ENCODE assay signal across 8 mouse cellular contexts in the genomic region with DNA sequence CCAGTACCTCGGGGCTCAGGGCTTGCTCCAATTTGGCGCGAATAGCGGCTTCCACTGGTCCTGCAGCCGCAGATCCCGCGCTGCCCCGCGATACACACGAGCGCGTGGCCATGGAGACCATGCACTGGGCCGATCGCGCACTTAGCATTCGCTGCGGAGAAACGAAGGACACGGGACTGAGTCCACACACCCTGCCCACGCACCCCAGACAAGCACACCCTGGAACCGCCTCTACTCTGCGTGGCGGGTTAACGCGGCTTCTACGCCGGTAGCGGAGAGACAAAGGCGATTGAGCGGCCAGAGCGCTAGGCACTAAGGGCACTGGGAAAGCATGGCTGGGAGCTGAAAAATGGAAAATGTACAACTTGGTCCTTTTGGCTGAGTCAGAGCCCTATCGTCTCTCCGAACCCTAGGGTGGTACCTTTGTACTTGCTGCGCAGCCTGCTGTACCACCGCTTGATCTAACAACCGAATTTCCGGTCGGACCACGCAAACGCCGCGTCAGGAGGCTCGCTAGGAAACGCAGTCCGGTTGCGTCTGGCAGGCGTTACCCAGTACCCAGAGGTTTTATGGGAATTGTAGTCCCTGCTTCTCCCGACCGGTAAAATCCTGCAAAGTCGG. TPM values are rescaled to one million over a fixed set of nuclear protein-coding genes. Genes with fewer than 3 reads are reported as not detected.
DNase-seq lines count a peak whose midpoint lies in the region; ATAC-seq and TF ChIP-seq lines count a peak whose summit lies in the region.

No protein-coding gene starts in this region.

- H3K79me2 ChIP-seq in heart, adult 2 months (replicated peaks; ENCODE audit: control insufficient read depth, insufficient read depth, low read length): no peaks in the 10 kb centered on the region

- peak; percentile 95 for DNase-seq in 3T3-L1 (ENCODE audit: low read depth, low spot score)
- DNase-seq in adrenal gland, postnatal 4 days (ENCODE audit: low spot score in 2 of 2): peak; percentile 38 to 64
- DNase-seq in heart, adult 2 months: peak; percentile 86 to 92
- peak; percentile 94 for DNase-seq in kidney, adult 2 months
- DNase-seq in limb, embryonic 11.5 days (ENCODE audit: low spot score): peak; percentile 90
- DNase-seq in spleen, adult 18-20 months: peak; percentile 79 to 80

- peak overlapping the region; percentile 96 for H3K27ac ChIP-seq in embryonic facial prominence, embryonic 13.5 days
- peak overlapping the region; percentile 91 for H3K27ac ChIP-seq in heart, adult 2 months
- H3K27ac ChIP-seq in kidney, adult 2 months (ENCODE audit: insufficient read depth, low read depth, low read length): peak overlapping the region; percentile 79
- peak overlapping the region; percentile 90 for H3K27ac ChIP-seq in limb, embryonic 11.5 days (replicated peaks; ENCODE audit: low read depth, low read length)
- H3K27ac ChIP-seq in midbrain, embryonic 13.5 days: peak overlapping the region; percentile 96

- peak overlapping the region; percentile 88 for H3K9ac ChIP-seq in embryonic facial prominence, embryonic 13.5 days
- H3K9ac ChIP-seq in heart, adult 2 months (ENCODE audit: low read depth, low read length): peak overlapping the region; percentile 80
- peak overlapping the region; percentile 91 for H3K9ac ChIP-seq in limb, embryonic 11.5 days (ENCODE audit: low read length)
- H3K9ac ChIP-seq in midbrain, embryonic 13.5 days (replicated peaks): peak overlapping the region; percentile 88

- peak; percentile 36 for TF ChIP-seq CTCF in heart, adult 2 months (IDR thresholded peaks at IDR 0.05)
- no peak for TF ChIP-seq CTCF in kidney, adult 2 months (conservative IDR thresholded peaks at IDR 0.05; ENCODE audit: insufficient read depth, insufficient read length, low read depth, low read length)

- no peaks in the 10 kb centered on the region for H3K27me3 ChIP-seq in embryonic facial prominence, embryonic 13.5 days
- H3K27me3 ChIP-seq in heart, adult 2 months (ENCODE audit: control insufficient read depth, insufficient read depth, low read length): no peaks in the 10 kb centered on the region
- H3K27me3 ChIP-seq in kidney, adult 2 months (replicated peaks; ENCODE audit: control insufficient read depth, insufficient read depth, low read length): no peaks in the 10 kb centered on the region
- H3K27me3 ChIP-seq in limb, embryonic 11.5 days (ENCODE audit: control insufficient read depth, insufficient read depth, low read length): no peaks in the 10 kb centered on the region
- H3K27me3 ChIP-seq in midbrain, embryonic 13.5 days: no peaks in the 10 kb centered on the region

- no peaks in the 10 kb centered on the region for H3K9me3 ChIP-seq in embryonic facial prominence, embryonic 13.5 days
- H3K9me3 ChIP-seq in limb, embryonic 11.5 days (ENCODE audit: control insufficient read depth, low read length): no peaks in the 10 kb centered on the region
- H3K9me3 ChIP-seq in midbrain, embryonic 13.5 days: no peaks in the 10 kb centered on the region; the same call in 1 of the 2 replicates

- intact Hi-C loops in heart, adult 2 months (cut with DNase I): no loop called here

- peaks cover 9% of the 10 kb centered on the region; the same call in 1 of the 2 replicates for H3K36me3 ChIP-seq in embryonic facial prominence, embryonic 13.5 days
- no peaks in the 10 kb centered on the region for H3K36me3 ChIP-seq in heart, adult 2 months (ENCODE audit: control insufficient read depth, insufficient read depth, low read length)
- H3K36me3 ChIP-seq in kidney, adult 2 months (ENCODE audit: control insufficient read depth, insufficient read depth, low read length): no peaks in the 10 kb centered on the region
- H3K36me3 ChIP-seq in limb, embryonic 11.5 days (ENCODE audit: control insufficient read depth, insufficient read depth, low read length): no peaks in the 10 kb centered on the region
- peaks cover 34% of the 10 kb centered on the region for H3K36me3 ChIP-seq in midbrain, embryonic 13.5 days

- ATAC-seq in embryonic facial prominence, embryonic 13.5 days (ENCODE audit: insufficient number of reproducible peaks, insufficient read depth, low FRiP score, low TSS enrichment, low read depth): peak; percentile 89
- ATAC-seq in limb, embryonic 11.5 days (ENCODE audit: insufficient number of reproducible peaks, low FRiP score, low TSS enrichment, low read depth): peak; percentile 92
- ATAC-seq in midbrain, embryonic 13.5 days: peak; percentile 97

- no peak; the same call in 1 of the 2 replicates for TF ChIP-seq EP300 in heart, adult 2 months (IDR thresholded peaks at IDR 0.05; ENCODE audit: insufficient read depth, low read depth, low read length)

- H3K4me3 ChIP-seq in embryonic facial prominence, embryonic 13.5 days: peak overlapping the region; percentile 63
- peak overlapping the region; percentile 70 for H3K4me3 ChIP-seq in heart, adult 2 months
- peak overlapping the region; percentile 74 for H3K4me3 ChIP-seq in kidney, adult 2 months (ENCODE audit: insufficient read depth, low read depth, low read length)
- peak overlapping the region; percentile 54 for H3K4me3 ChIP-seq in limb, embryonic 11.5 days (ENCODE audit: low read depth, low read length)
- H3K4me3 ChIP-seq in midbrain, embryonic 13.5 days (replicated peaks): peak overlapping the region; percentile 71

- H3K4me1 ChIP-seq in embryonic facial prominence, embryonic 13.5 days: peaks cover 19% of the 10 kb centered on the region
- H3K4me1 ChIP-seq in heart, adult 2 months (ENCODE audit: control insufficient read depth, insufficient read depth, low read length): no peaks in the 10 kb centered on the region
- peaks cover 7% of the 10 kb centered on the region for H3K4me1 ChIP-seq in kidney, adult 2 months (ENCODE audit: control insufficient read depth, insufficient read depth, low read length)
- peaks cover 4% of the 10 kb centered on the region; the same call in 1 of the 2 replicates for H3K4me1 ChIP-seq in limb, embryonic 11.5 days (ENCODE audit: control insufficient read depth, insufficient read depth, low read length)
- peaks cover 17% of the 10 kb centered on the region for H3K4me1 ChIP-seq in midbrain, embryonic 13.5 days (replicated peaks)

- peak; percentile 98 for TF ChIP-seq POLR2A in heart, adult 2 months (IDR thresholded peaks at IDR 0.05; ENCODE audit: insufficient read depth, low read depth, low read length)
- TF ChIP-seq POLR2A in kidney, adult 2 months (IDR thresholded peaks at IDR 0.05; ENCODE audit: low read depth, low read length): peak; percentile 75

- peak overlapping the region; percentile 96 for H3K4me2 ChIP-seq in embryonic facial prominence, embryonic 13.5 days
- peak overlapping the region; percentile 91 for H3K4me2 ChIP-seq in limb, embryonic 11.5 days (ENCODE audit: low read depth, severe bottlenecking)
- peak overlapping the region; percentile 93 for H3K4me2 ChIP-seq in midbrain, embryonic 13.5 days (replicated peaks)

- under 1% methylated on average over 50 of the region's 50 CpGs for WGBS in embryonic facial prominence, embryonic 13.5 days
- under 1% methylated on average over 50 of the region's 50 CpGs for WGBS in heart, adult 2 months
- WGBS in kidney, adult 2 months: under 1% methylated on average over 50 of the region's 50 CpGs
- under 1% methylated on average over 50 of the region's 50 CpGs for WGBS in limb, embryonic 11.5 days
- under 1% methylated on average over 50 of the region's 50 CpGs for WGBS in midbrain, embryonic 13.5 days

RNA-seq across cellular contexts. Expression of a gene that starts 16.3 kb away (rescaled TPM):
- total RNA-seq in adrenal gland, postnatal 4 days (2021): 10 to 100 TPM; 18.1 to 24.7 TPM
- 7.6 and 8.7 TPM in 2 replicates for polyA plus RNA-seq in embryonic facial prominence, embryonic 13.5 days (2015; fragmentation: Nextera tagmentation; extraction: Ambion mirVana)
- 1 to 10 TPM; 3.4 to 5.4 TPM for total RNA-seq in heart, adult 2 months (2021)
- 4.5 and 5.7 TPM in 2 replicates for polyA plus RNA-seq in heart, adult 2 months (2012; rRNA removed)
- polyA plus RNA-seq in kidney, adult 2 months (2012; rRNA removed): 20.8 and 27.3 TPM in 2 replicates
- 2.7 and 3.9 TPM in 2 replicates for polyA plus RNA-seq in limb, embryonic 11.5 days (2014; fragmentation: Nextera tagmentation; extraction: Ambion mirVana)
- polyA plus RNA-seq in midbrain, embryonic 13.5 days (2015; fragmentation: Nextera tagmentation; extraction: Ambion mirVana): 68.3 and 72.0 TPM in 2 replicates

RNA-seq across cellular contexts. Expression of a gene that starts 22.3 kb away (rescaled TPM):
- total RNA-seq in adrenal gland, postnatal 4 days (2021): 10 to 100 TPM; 30.6 to 33.1 TPM
- 46.6 and 55.0 TPM in 2 replicates for polyA plus RNA-seq in embryonic facial prominence, embryonic 13.5 days (2015; fragmentation: Nextera tagmentation; extraction: Ambion mirVana)
- 10 to 100 TPM; 22.6 to 28.7 TPM for total RNA-seq in heart, adult 2 months (2021)
- 22.3 and 36.0 TPM in 2 replicates for polyA plus RNA-seq in heart, adult 2 months (2012; rRNA removed)
- polyA plus RNA-seq in kidney, adult 2 months (2012; rRNA removed): 67.8 and 79.8 TPM in 2 replicates
- polyA plus RNA-seq in limb, embryonic 11.5 days (2014; fragmentation: Nextera tagmentation; extraction: Ambion mirVana): 68.2 and 68.9 TPM in 2 replicates
- polyA plus RNA-seq in midbrain, embryonic 13.5 days (2015; fragmentation: Nextera tagmentation; extraction: Ambion mirVana): 67.7 and 70.4 TPM in 2 replicates

RNA-seq across cellular contexts. Expression of a gene that starts 22.4 kb away (rescaled TPM):
- total RNA-seq in adrenal gland, postnatal 4 days (2021): 10 to 100 TPM; 27.8 to 28.5 TPM
- 1.7 TPM in 1 of 2 replicates, not detected in the other for polyA plus RNA-seq in embryonic facial prominence, embryonic 13.5 days (2015; fragmentation: Nextera tagmentation; extraction: Ambion mirVana)
- total RNA-seq in heart, adult 2 months (2021): 1 to 10 TPM; 1.9 to 2.0 TPM
- 0.35 TPM in 1 of 2 replicates, not detected in the other for polyA plus RNA-seq in heart, adult 2 months (2012; rRNA removed)
- polyA plus RNA-seq in kidney, adult 2 months (2012; rRNA removed): 0.66 and 1.7 TPM in 2 replicates
- polyA plus RNA-seq in limb, embryonic 11.5 days (2014; fragmentation: Nextera tagmentation; extraction: Ambion mirVana): 1.6 TPM in 1 of 2 replicates, not detected in the other
- polyA plus RNA-seq in midbrain, embryonic 13.5 days (2015; fragmentation: Nextera tagmentation; extraction: Ambion mirVana): 0.71 TPM in 1 of 2 replicates, not detected in the other

RNA-seq across cellular contexts. Expression of a gene that starts 23.4 kb away (rescaled TPM):
- total RNA-seq in adrenal gland, postnatal 4 days (2021): 100 to 1,000 TPM; 211 to 243 TPM
- 13.2 and 14.1 TPM in 2 replicates for polyA plus RNA-seq in embryonic facial prominence, embryonic 13.5 days (2015; fragmentation: Nextera tagmentation; extraction: Ambion mirVana)
- total RNA-seq in heart, adult 2 months (2021): 10 to 100 TPM; 18.1 to 26.3 TPM
- polyA plus RNA-seq in heart, adult 2 months (2012; rRNA removed): 1.3 and 1.5 TPM in 2 replicates
- polyA plus RNA-seq in kidney, adult 2 months (2012; rRNA removed): 3.7 and 6.3 TPM in 2 replicates
- polyA plus RNA-seq in limb, embryonic 11.5 days (2014; fragmentation: Nextera tagmentation; extraction: Ambion mirVana): 12.6 and 13.5 TPM in 2 replicates
- polyA plus RNA-seq in midbrain, embryonic 13.5 days (2015; fragmentation: Nextera tagmentation; extraction: Ambion mirVana): 4.4 and 5.4 TPM in 2 replicates

RNA-seq across cellular contexts. Expression of a gene that starts 23.7 kb away (rescaled TPM):
- 10 to 100 TPM; 12.4 to 13.7 TPM for total RNA-seq in adrenal gland, postnatal 4 days (2021)
- polyA plus RNA-seq in embryonic facial prominence, embryonic 13.5 days (2015; fragmentation: Nextera tagmentation; extraction: Ambion mirVana): 8.7 and 12.0 TPM in 2 replicates
- 10 to 100 TPM in 1 of 2 experiments, 1 to 10 TPM in 1; 9.4 to 10.1 TPM for total RNA-seq in heart, adult 2 months (2021)
- 6.9 and 11.9 TPM in 2 replicates for polyA plus RNA-seq in heart, adult 2 months (2012; rRNA removed)
- 5.1 and 6.0 TPM in 2 replicates for polyA plus RNA-seq in kidney, adult 2 months (2012; rRNA removed)
- 7.2 and 7.6 TPM in 2 replicates for polyA plus RNA-seq in limb, embryonic 11.5 days (2014; fragmentation: Nextera tagmentation; extraction: Ambion mirVana)
- 5.9 and 6.5 TPM in 2 replicates for polyA plus RNA-seq in midbrain, embryonic 13.5 days (2015; fragmentation: Nextera tagmentation; extraction: Ambion mirVana)

Comparison
In these comparisons a context has a peak if more than half of its experiments do, and no peak if none do; other contexts are left out.
1. Peak in every context shown above with its lines: DNase-seq, ATAC-seq, H3K4me3 ChIP-seq and H3K27ac ChIP-seq.